Mouse (Mus musculus) MEL (cell line): ENCODE measurements around the gene Ptprn2. TPM values are rescaled to one million over a fixed set of nuclear protein-coding genes. Genes with fewer than 3 reads are reported as not detected.

ENCODE experiments used
- DNase-seq: peaks from one replicate; pipeline ENCODE4 v3.0.0; 2011; ENCODE audit warnings: low read depth, low spot score
- H3K27ac ChIP-seq: 2 replicates; pipeline ENCODE4 v1.5.1; 2012; ENCODE audit warnings: low read depth, mild to moderate bottlenecking, control low read depth, low read length, moderate library complexity; ENCODE audit not compliant: control insufficient read depth
- H3K27me3 ChIP-seq, 2 experiments: fragments of 150-350 bp in 1 of 2; sonication (generic) in 1 of 2; 2 replicates each; pipeline ENCODE4 v1.6.1; 2012; ENCODE audit warnings: low read length in 2 of 2, mild to moderate bottlenecking in 2 of 2, improper control_type of control experiment in 1 of 2, moderate library complexity in 1 of 2; ENCODE audit not compliant: insufficient read depth in 2 of 2, control insufficient read depth in 1 of 2
- H3K36me3 ChIP-seq, 2 experiments: 2 replicates each; pipeline ENCODE4 v1.6.1; 2012 to 2014; ENCODE audit warnings: low read length in 2 of 2, improper control_type of control experiment in 1 of 2, inconsistent platforms in 1 of 2, mild to moderate bottlenecking in 1 of 2; ENCODE audit not compliant: insufficient read depth in 2 of 2, control insufficient read depth in 1 of 2
- H3K4me1 ChIP-seq, 2 experiments: fragments of 150-350 bp in 1 of 2; sonication (generic) in 1 of 2; 2 replicates each; pipeline ENCODE4 v1.6.1; 2012; ENCODE audit warnings: low read length in 2 of 2, improper control_type of control experiment in 1 of 2, mild to moderate bottlenecking in 1 of 2; ENCODE audit not compliant: insufficient read depth in 2 of 2, control insufficient read depth in 1 of 2
- H3K4me3 ChIP-seq, 2 experiments: fragments of 150-350 bp in 1 of 2; sonication (generic) in 1 of 2; 2 replicates each; pipeline ENCODE4 v1.5.1; 2012; ENCODE audit warnings: low read depth in 2 of 2, low read length in 2 of 2, mild to moderate bottlenecking in 2 of 2, moderate library complexity in 2 of 2, control low read depth in 1 of 2, improper control_type of control experiment in 1 of 2; ENCODE audit not compliant: control insufficient read depth in 1 of 2, insufficient read depth in 1 of 2
- H3K79me2 ChIP-seq: 2 replicates; pipeline ENCODE4 v1.6.1; 2012; ENCODE audit warnings: mild to moderate bottlenecking, low read length, moderate library complexity; ENCODE audit not compliant: control insufficient read depth, poor library complexity, insufficient read depth
- H3K9ac ChIP-seq: 2 replicates; pipeline ENCODE4 v1.6.1; 2012; ENCODE audit warnings: low read depth, mild to moderate bottlenecking, control low read depth, low read length, moderate library complexity; ENCODE audit not compliant: control insufficient read depth, poor library complexity, severe bottlenecking
- H3K9me3 ChIP-seq: fragments of 150-350 bp; sonication (generic); replicated peaks from 2 replicates; pipeline ENCODE4 v1.6.1; 2012; ENCODE audit warnings: mild to moderate bottlenecking, low read length, improper control_type of control experiment, moderate library complexity; ENCODE audit not compliant: insufficient read depth
- BHLHE40 ChIP-seq: IDR thresholded peaks from 2 replicates; pipeline ENCODE4 v1.6.1; 2012; ENCODE audit warnings: low read depth, mild to moderate bottlenecking, inconsistent platforms, low read length, improper control_type of control experiment, borderline replicate concordance
- CHD2 ChIP-seq: IDR thresholded peaks from 2 replicates; pipeline ENCODE4 v1.6.1; 2011; ENCODE audit warnings: low read length, improper control_type of control experiment
- CTCF ChIP-seq, 3 experiments: IDR thresholded peaks in 2 of 3; conservative IDR thresholded peaks in 1 of 3; 2 replicates each; pipeline ENCODE4 v1.5.1; 2011 to 2012; ENCODE audit warnings: low read length in 3 of 3, low read depth in 2 of 3, mild to moderate bottlenecking in 2 of 3, improper control_type of control experiment in 1 of 3, inconsistent platforms in 1 of 3, mixed read lengths in 1 of 3, moderate library complexity in 1 of 3; ENCODE audit not compliant: control insufficient read depth in 1 of 3, insufficient read depth in 1 of 3, poor library complexity in 1 of 3, severe bottlenecking in 1 of 3
- E2F4 ChIP-seq: IDR thresholded peaks from 2 replicates; pipeline ENCODE4 v1.6.1; 2011; ENCODE audit warnings: low read depth, low read length, improper control_type of control experiment, borderline replicate concordance
- ETS1 ChIP-seq: IDR thresholded peaks from 2 replicates; pipeline ENCODE4 v1.6.1; 2012; ENCODE audit warnings: low read depth, mild to moderate bottlenecking, inconsistent platforms, low read length, improper control_type of control experiment, moderate library complexity
- GABPA ChIP-seq: IDR thresholded peaks from 2 replicates; pipeline ENCODE4 v1.6.1; 2012; ENCODE audit warnings: low read depth, mild to moderate bottlenecking, inconsistent platforms, low read length, improper control_type of control experiment, moderate library complexity
- HCFC1 ChIP-seq: IDR thresholded peaks from 2 replicates; pipeline ENCODE4 v1.6.1; 2012; ENCODE audit warnings: low read depth, mild to moderate bottlenecking, inconsistent platforms, low read length, improper control_type of control experiment, moderate library complexity
- MAZ ChIP-seq: IDR thresholded peaks from 2 replicates; pipeline ENCODE4 v1.6.1; 2012; ENCODE audit warnings: low read depth, mild to moderate bottlenecking, inconsistent platforms, low read length, improper control_type of control experiment
- MXI1 ChIP-seq: IDR thresholded peaks from 2 replicates; pipeline ENCODE4 v1.6.1; 2011; ENCODE audit warnings: mild to moderate bottlenecking, low read depth, low read length, improper control_type of control experiment
- MYB ChIP-seq: IDR thresholded peaks from 2 replicates; pipeline ENCODE4 v1.6.1; 2011; ENCODE audit warnings: mild to moderate bottlenecking, low read depth, low read length, improper control_type of control experiment
- MYC ChIP-seq: IDR thresholded peaks from 2 replicates; pipeline ENCODE4 v1.6.1; 2011; ENCODE audit warnings: low read depth, mild to moderate bottlenecking, low read length, improper control_type of control experiment, moderate library complexity
- NELFE ChIP-seq: IDR thresholded peaks from 2 replicates; pipeline ENCODE4 v1.6.1; 2011; ENCODE audit warnings: low read depth, low read length, improper control_type of control experiment
- POLR2AphosphoS5 ChIP-seq: IDR thresholded peaks from 2 replicates; pipeline ENCODE4 v1.6.1; 2012; ENCODE audit warnings: low read depth, borderline replicate concordance, mild to moderate bottlenecking, inconsistent platforms, low read length, moderate library complexity, mixed read lengths
- RAD21 ChIP-seq: IDR thresholded peaks from 2 replicates; pipeline ENCODE4 v1.6.1; 2011; ENCODE audit warnings: mild to moderate bottlenecking, low read depth, low read length, improper control_type of control experiment
- RCOR1 ChIP-seq: IDR thresholded peaks from 2 replicates; pipeline ENCODE4 v1.6.1; 2012; ENCODE audit warnings: low read depth, mild to moderate bottlenecking, inconsistent platforms, low read length, improper control_type of control experiment
- TAL1 ChIP-seq: IDR thresholded peaks from 2 replicates; pipeline ENCODE4 v1.6.1; 2012; ENCODE audit warnings: mild to moderate bottlenecking, inconsistent platforms, low read length, moderate library complexity, mixed read lengths
- USF2 ChIP-seq, 2 experiments: IDR thresholded peaks; 2 replicates each; pipeline ENCODE4 v1.6.1; 2011 to 2012; ENCODE audit warnings: improper control_type of control experiment in 2 of 2, low read length in 2 of 2, borderline replicate concordance in 1 of 2, inconsistent platforms in 1 of 2, low read depth in 1 of 2, mild to moderate bottlenecking in 1 of 2; ENCODE audit not compliant: insufficient read depth in 1 of 2
- polyA plus RNA-seq, 2 experiments: library from polyadenylated mRNA; stranded (reverse) in 1 of 2; unstranded in 1 of 2; fragments of >175 nt in 1 of 2; fragments of >200 nt in 1 of 2; gene quantifications; 2 replicates each; pipeline versions ENCODE4 v1.2.1 to v1.2.4; 2012; ENCODE audit warnings: low replicate concordance in 2 of 2, low read depth in 1 of 2; ENCODE audit not compliant: insufficient read length in 2 of 2, insufficient read depth in 1 of 2, missing spikeins in 1 of 2
- total RNA-seq: library from RNA; depleted of rRNA; stranded (reverse); fragments of 300-350 nt; gene quantifications from 2 replicates; pipeline ENCODE4 v1.2.3, GENCODE M21; 2012

Ptprn2 gene
- total and polyA plus RNA-seq, 3 experiments, result not detected

- no peaks in the 10 kb centered on the region for H3K36me3 ChIP-seq
- H3K4me1 ChIP-seq, result no peaks in the 10 kb centered on the region
- TF ChIP-seq NELFE, result no peak
- H3K79me2 ChIP-seq, result no peaks in the 10 kb centered on the region
- peaks cover 3% of the 10 kb centered on the region; the same call in 1 of the 2 replicates for H3K9me3 ChIP-seq
- no peak overlapping the region for H3K27ac ChIP-seq
- no peak for DNase-seq
- H3K9ac ChIP-seq, result no peak overlapping the region
- H3K4me3 ChIP-seq, result no peak overlapping the region
- H3K27me3 ChIP-seq, result no peaks in the 10 kb centered on the region
Measured at GRCm38 (mm10) chr12:117140901-117141300, 655.4 kb downstream of the Ptprn2 start.

GRCm38 (mm10) chr12:117141394-117141793 lies 655.9 kb downstream of the Ptprn2 start:
- Histone ChIP-seq H3K36me3 (no peaks in the 10 kb centered on the region), H3K4me1 (no peaks in the 10 kb centered on the region), H3K4me3 (no peak overlapping the region), H3K27me3 (no peaks in the 10 kb centered on the region), H3K79me2 (no peaks in the 10 kb centered on the region), H3K27ac (no peak overlapping the region), H3K9ac (no peak overlapping the region), H3K9me3 (peaks cover 3% of the 10 kb centered on the region; the same call in 1 of the 2 replicates)
- no peak for DNase-seq
- TF ChIP-seq HCFC1 (no peak), BHLHE40 (no peak), TAL1 (no peak), MYB (no peak), RAD21 (no peak), MYC (no peak), CTCF (IDR thresholded peaks at IDR 0.05 in 2 of 3, conservative IDR thresholded peaks at IDR 0.05 in 1 of 3; ENCODE audit: control insufficient read depth in 1 of 3, insufficient read depth in 1 of 3, low read depth in 2 of 3, low read length in 3 of 3, poor library complexity in 1 of 3, severe bottlenecking in 1 of 3) (no peak), CHD2 (no peak), MXI1 (no peak), POLR2AphosphoS5 (no peak), GABPA (no peak), RCOR1 (no peak), USF2 (IDR thresholded peaks at IDR 0.05; ENCODE audit: borderline replicate concordance in 1 of 2, insufficient read depth in 1 of 2, low read depth in 1 of 2, low read length in 2 of 2) (no peak), MAZ (no peak), E2F4 (no peak), ETS1 (no peak)
